Mouse (Mus musculus): ENCODE measurements around the gene Postn. TPM values are rescaled to one million over a fixed set of nuclear protein-coding genes. Genes with fewer than 3 reads are reported as not detected.

Postn gene
- 1.3 TPM for total RNA-seq (2023)

DNA sequence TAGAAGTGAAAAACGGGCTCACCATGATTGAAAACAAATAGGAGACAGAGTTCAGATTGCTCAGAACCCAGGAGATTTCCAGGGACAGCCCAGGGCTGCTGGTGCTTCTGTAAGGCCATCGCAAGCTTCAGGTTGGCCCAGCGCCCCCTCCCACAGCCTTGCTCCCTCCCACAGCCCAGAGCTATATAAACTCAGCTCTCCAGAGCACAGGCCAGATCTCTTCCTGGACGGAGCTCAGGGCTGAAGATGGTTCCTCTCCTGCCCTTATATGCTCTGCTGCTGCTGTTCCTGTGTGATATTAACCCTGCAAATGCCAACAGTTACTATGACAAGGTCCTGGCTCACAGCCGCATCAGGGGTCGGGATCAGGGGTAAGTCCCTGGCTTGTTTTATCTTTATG lies at the start of gene Postn:
TSS of gene Postn (plus strand) at position 213 of the 400 bp plus-strand sequence.

Other genes with a start within 250 kb of the Postn start
- not detected for gene Trpc4, start 205.1 kb upstream of the Postn start, total RNA-seq (2023)

Data from CD4-positive naive resting alpha-beta T cell, adult 57 days (primary cell).